ENCODE assay signal across 8 mouse cellular contexts in genomic region chr11:117081165-117082064, GRCm38 (mm10). TPM values are rescaled to one million over a fixed set of nuclear protein-coding genes. Genes with fewer than 3 reads are reported as not detected.
DNase-seq lines count a peak whose midpoint lies in the region; ATAC-seq lines count a peak whose summit lies in the region.

No protein-coding gene starts in this region.

- H3K4me1 ChIP-seq in hindbrain, embryonic 12.5 days = peaks cover 28% of the 10 kb centered on the region

- peak; percentile 93 for DNase-seq in NIH3T3 (ENCODE audit: low read depth)
- DNase-seq in cerebellum, adult 9-11 months = peak; percentile 80
- DNase-seq in frontal cortex, postnatal 10 days (ENCODE audit: low spot score in 2 of 2) = peak; percentile 72 to 73
- peak; percentile 74 for DNase-seq in layer of hippocampus, adult 9-11 months
- DNase-seq in lung, postnatal 10 days = peak; percentile 95
- DNase-seq in ovary, postnatal 14 days (ENCODE audit: low spot score) = peak; percentile 77
- peak; percentile 39 to 71 for DNase-seq in thymus, postnatal 10 days (ENCODE audit: low spot score in 2 of 2)

- no peaks in the 10 kb centered on the region for H3K27me3 ChIP-seq in hindbrain, embryonic 12.5 days

- ATAC-seq in hindbrain, embryonic 12.5 days (ENCODE audit: low FRiP score) = peak; percentile 57

- H3K9me3 ChIP-seq in hindbrain, embryonic 12.5 days (replicated peaks) = no peaks in the 10 kb centered on the region

- peak overlapping the region; percentile 45; the same call in 1 of the 2 replicates for H3K27ac ChIP-seq in hindbrain, embryonic 12.5 days

- H3K9ac ChIP-seq in hindbrain, embryonic 12.5 days = no peak overlapping the region

- H3K4me2 ChIP-seq in hindbrain, embryonic 12.5 days (replicated peaks) = peak overlapping the region; percentile 26

- WGBS in hindbrain, embryonic 12.5 days = 32% methylated on average over 16 of the region's 16 CpGs

- H3K36me3 ChIP-seq in hindbrain, embryonic 12.5 days = peaks cover 30% of the 10 kb centered on the region

- no peak overlapping the region for H3K4me3 ChIP-seq in hindbrain, embryonic 12.5 days

RNA-seq across cellular contexts. Expression of gene Sec14l1, which starts 33.6 kb away (rescaled TPM):
- 76.2 and 77.6 TPM in 2 replicates for polyA plus RNA-seq in hindbrain, embryonic 12.5 days (2016; fragmentation: Nextera tagmentation; extraction: Ambion mirVana)
